Mouse (Mus musculus) retina, embryonic 14.5 days (tissue): ENCODE results near the gene Sept5.

Experiments used
- DNase-seq: peaks from one replicate; pipeline ENCODE4 v3.0.0-alpha.2; 2015; ENCODE audit warnings: low spot score

Sept5 gene

GRCm38 (mm10) chr16:18632816-18633215 lies 3.1 kb upstream of the Sept5 start:
- DNase-seq: no peak

- no peak for DNase-seq
Measured at GRCm38 (mm10) chr16:18632059-18632458, 2.3 kb upstream of the Sept5 start.

- DNase-seq: no peak
Measured at GRCm38 (mm10) chr16:18631141-18631540, 1.4 kb upstream of the Sept5 start.

- DNase-seq: no peak
Measured at GRCm38 (mm10) chr16:18630291-18630690, 537 bp upstream of the Sept5 start.

- no peak for DNase-seq
Measured at GRCm38 (mm10) chr16:18628948-18629340, 810 bp downstream of the Sept5 start.

GRCm38 (mm10) chr16:18628206-18628947 lies 1.4 kb downstream of the Sept5 start:
- no peak for DNase-seq

- DNase-seq: no peak
Measured at GRCm38 (mm10) chr16:18627163-18627562, 2.6 kb downstream of the Sept5 start.

GRCm38 (mm10) chr16:18626376-18626878 lies 3.3 kb downstream of the Sept5 start, which contains the start of gene Gm49601:
Gene Gm49601, minus strand, starts transcription at chr16:18626427.
- peak; percentile 91 for DNase-seq

GRCm38 (mm10) chr16:18625791-18626311 lies 3.9 kb downstream of the Sept5 start:
- peak; percentile 52 for DNase-seq

- DNase-seq: no peak
Measured at GRCm38 (mm10) chr16:18625097-18625496, 4.7 kb downstream of the Sept5 start.

- no peak for DNase-seq
Measured at GRCm38 (mm10) chr16:18624641-18625040, 5.1 kb downstream of the Sept5 start.

GRCm38 (mm10) chr16:18623751-18624540 lies 5.8 kb downstream of the Sept5 start:
- DNase-seq: no peak

GRCm38 (mm10) chr16:18622916-18623750 lies 6.6 kb downstream of the Sept5 start:
- no peak for DNase-seq

- no peak for DNase-seq
Measured at GRCm38 (mm10) chr16:18622019-18622418, 7.7 kb downstream of the Sept5 start, which contains the start of gene Gp1bb. Gene Gp1bb, minus strand, starts transcription at chr16:18622403.

GRCm38 (mm10) chr16:18621362-18622001 lies 8.3 kb downstream of the Sept5 start:
- DNase-seq: no peak

GRCm38 (mm10) chr16:18620601-18621361 lies 9.0 kb downstream of the Sept5 start:
- peak; percentile 63 for DNase-seq

GRCm38 (mm10) chr16:18620201-18620600 lies 9.6 kb downstream of the Sept5 start:
- no peak for DNase-seq

- no peak for DNase-seq
Measured at GRCm38 (mm10) chr16:18619110-18619509, 10.6 kb downstream of the Sept5 start.

GRCm38 (mm10) chr16:18618297-18618696 lies 11.5 kb downstream of the Sept5 start:
- no peak for DNase-seq

- peak; percentile 96 for DNase-seq
Measured at GRCm38 (mm10) chr16:18617370-18618065, 12.2 kb downstream of the Sept5 start.
